12 mouse cellular contexts compared by ENCODE assay signal in the genomic region with DNA sequence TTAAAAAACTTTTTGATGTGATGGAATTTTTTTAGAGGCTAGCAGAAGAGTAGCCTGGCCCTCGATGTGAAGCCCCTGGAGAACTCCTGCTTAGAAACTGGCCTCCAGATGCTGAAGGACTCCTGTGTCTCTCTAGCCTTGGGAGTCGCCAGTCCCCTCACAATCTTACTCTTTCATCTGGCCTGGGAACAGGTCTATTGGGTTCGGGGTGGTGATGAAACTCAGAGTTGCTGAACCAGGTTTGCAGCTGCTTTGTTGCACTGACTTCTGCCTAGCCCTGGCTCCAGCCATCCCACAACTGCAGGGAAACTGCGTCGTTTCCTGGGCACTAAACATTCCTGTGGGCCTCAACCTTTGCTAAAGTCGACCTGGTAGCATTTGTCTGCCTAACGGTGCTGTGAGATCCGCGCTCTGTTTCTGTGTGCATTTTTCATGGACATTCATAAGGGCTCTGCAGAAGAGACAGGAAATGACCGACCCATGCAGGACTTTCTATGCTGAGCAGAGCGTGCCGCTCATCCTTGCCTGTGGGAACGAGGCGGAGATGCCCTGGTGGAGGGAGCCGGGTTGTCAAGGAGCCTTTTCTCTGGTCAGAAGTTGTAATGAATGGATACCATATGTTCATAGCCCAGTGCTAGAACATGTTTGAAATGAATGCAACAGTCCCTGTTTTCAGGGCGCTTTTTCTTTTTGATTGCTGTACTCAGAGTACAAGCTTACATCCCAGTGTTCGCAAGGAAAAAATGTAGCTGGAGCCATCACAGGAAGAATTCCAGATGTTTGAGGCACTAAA. TPM values are rescaled to one million over a fixed set of nuclear protein-coding genes. Genes with fewer than 3 reads are reported as not detected.
DNase-seq lines count a peak whose midpoint lies in the region; ATAC-seq and TF ChIP-seq lines count a peak whose summit lies in the region.
"Had no signal": no experiment of that assay in that cellular context is flagged by ENCODE, and none has a peak within 500 bp of the region (broad histone marks: within the 10 kb centered on the region; RNA-seq: fewer than 3 reads in every experiment).

No protein-coding gene starts in this region.

- TF ChIP-seq CTCF in CH12.LX (conservative IDR thresholded peaks at IDR 0.05 in 1 of 2, IDR thresholded peaks at IDR 0.05 in 1 of 2; ENCODE audit: low read depth in 2 of 2, low read length in 2 of 2) = no peak

- no peak overlapping the region for H3K4me3 ChIP-seq in kidney, embryonic 16.5 days (ENCODE audit: low read length)
- no peak overlapping the region for H3K4me3 ChIP-seq in CH12.LX (replicated peaks in 1 of 3; ENCODE audit: low read depth in 2 of 3, low read length in 2 of 3, poor library complexity in 1 of 3)
- H3K4me3 ChIP-seq in embryonic facial prominence, embryonic 10.5 days = 0 out of 2 replicates have a peak overlapping the region, but pooled peaks have one; percentile 8
- no peak overlapping the region for H3K4me3 ChIP-seq in limb, embryonic 12.5 days (replicated peaks)

- no peaks in the 10 kb centered on the region for H3K9me3 ChIP-seq in kidney, embryonic 16.5 days (ENCODE audit: low read length)
- no peaks in the 10 kb centered on the region for H3K9me3 ChIP-seq in CH12.LX (replicated peaks; ENCODE audit: low read length)
- H3K9me3 ChIP-seq in embryonic facial prominence, embryonic 10.5 days = no peaks in the 10 kb centered on the region
- 0 out of 2 replicates have a peak, but pooled peaks cover 5% of the 10 kb centered on the region for H3K9me3 ChIP-seq in limb, embryonic 12.5 days
- H3K9me3 ChIP-seq: G1E had no signal

- in situ Hi-C loops in CH12.LX (cut with MboI; ENCODE audit: low pct_ligation_motif_present, low pct_unique_long_range_greater_than_20kb, low sequenced_read_pairs) = no loop called here

- whole genome bisulfite sequencing in kidney, embryonic 16.5 days = 41% methylated on average over 17 of the region's 17 CpGs
- 59% methylated on average over 17 of the region's 17 CpGs for WGBS in embryonic facial prominence, embryonic 10.5 days
- WGBS in limb, embryonic 12.5 days = 46% methylated on average over 17 of the region's 17 CpGs

- DNase-seq in kidney, adult 11 months = no peak
- DNase-seq in CH12.LX (ENCODE audit: extremely low read depth) = no peak
- DNase-seq in embryonic facial prominence, embryonic 10.5 days (ENCODE audit: low spot score) = no peak
- DNase-seq in urinary bladder, postnatal 4 days (ENCODE audit: low spot score in 2 of 2) = no peak
- no peak for DNase-seq in adrenal gland, adult 8-10 months
- DNase-seq: heart, postnatal 14 days; spleen, adult 18-20 months had no signal

- TF ChIP-seq POLR2A in CH12.LX (IDR thresholded peaks at IDR 0.05; ENCODE audit: low read depth, low read length) = no peak

- H3K27me3 ChIP-seq in kidney, embryonic 16.5 days (ENCODE audit: insufficient read depth, low read length) = no peaks in the 10 kb centered on the region
- H3K27me3 ChIP-seq in CH12.LX (replicated peaks) = no peaks in the 10 kb centered on the region
- H3K27me3 ChIP-seq in embryonic facial prominence, embryonic 10.5 days (replicated peaks; ENCODE audit: low read depth, poor library complexity, severe bottlenecking) = no peaks in the 10 kb centered on the region
- H3K27me3 ChIP-seq in limb, embryonic 12.5 days = no peaks in the 10 kb centered on the region

- dilution Hi-C loops in CH12.LX (cut with MboI; ENCODE audit: extremely low pct_ligation_motif_present, extremely low pct_unique_long_range_greater_than_20kb, low sequenced_read_pairs) = no loop called here

- TF ChIP-seq RAD21 in CH12.LX (IDR thresholded peaks at IDR 0.05; ENCODE audit: low read depth, low read length) = no peak

- H3K4me1 ChIP-seq in kidney, embryonic 16.5 days (ENCODE audit: insufficient read depth, low read length) = peaks cover 33% of the 10 kb centered on the region
- peaks cover 37 to 92% of the 10 kb centered on the region in 2 experiments for H3K4me1 ChIP-seq in CH12.LX (ENCODE audit: control insufficient read depth in 1 of 2, insufficient read depth in 2 of 2)
- H3K4me1 ChIP-seq in embryonic facial prominence, embryonic 10.5 days = peaks cover 64% of the 10 kb centered on the region
- H3K4me1 ChIP-seq in limb, embryonic 12.5 days (replicated peaks) = peaks cover 62% of the 10 kb centered on the region

- no peak for TF ChIP-seq EP300 in CH12.LX (IDR thresholded peaks at IDR 0.05; ENCODE audit: low read length)

- no peak for ATAC-seq in kidney, embryonic 16.5 days (ENCODE audit: low FRiP score, low TSS enrichment)
- no peak for ATAC-seq in limb, embryonic 12.5 days (ENCODE audit: insufficient number of reproducible peaks, insufficient read depth, low FRiP score, low TSS enrichment, low read depth)
- ATAC-seq in megakaryocyte-erythroid progenitor cell, adult 5-6 weeks (replicated peaks; ENCODE audit: low FRiP score, low TSS enrichment, poor library complexity, severe bottlenecking) = no peak

- 0 out of 2 replicates have a peak overlapping the region, but pooled peaks have one; percentile 3 for H3K4me2 ChIP-seq in kidney, embryonic 16.5 days (replicated peaks; ENCODE audit: low read depth, low read length)
- H3K4me2 ChIP-seq in CH12.LX (ENCODE audit: insufficient read depth, low read depth, poor library complexity, severe bottlenecking) = peak overlapping the region; percentile 69
- H3K4me2 ChIP-seq in limb, embryonic 12.5 days = peak overlapping the region; percentile 17

- peaks cover 98% of the 10 kb centered on the region for H3K79me2 ChIP-seq in CH12.LX (replicated peaks; ENCODE audit: control insufficient read depth, extremely low read depth, insufficient read depth, poor library complexity, severe bottlenecking)

- H3K27ac ChIP-seq in kidney, embryonic 16.5 days (ENCODE audit: low read length) = peak overlapping the region; percentile 65
- peak overlapping the region; percentile 32; the same call in 1 of the 2 replicates for H3K27ac ChIP-seq in CH12.LX (ENCODE audit: insufficient read depth, low read depth)
- peak overlapping the region; percentile 54 for H3K27ac ChIP-seq in embryonic facial prominence, embryonic 10.5 days (replicated peaks)
- peak overlapping the region; percentile 82 for H3K27ac ChIP-seq in limb, embryonic 12.5 days

- no peaks in the 10 kb centered on the region for H3K36me3 ChIP-seq in kidney, embryonic 16.5 days (ENCODE audit: insufficient read depth, low read length)
- peaks cover 2 to 47% of the 10 kb centered on the region in 2 experiments for H3K36me3 ChIP-seq in CH12.LX (replicated peaks in 1 of 2; ENCODE audit: control insufficient read depth in 1 of 2, insufficient read depth in 1 of 2, low read length in 1 of 2)
- H3K36me3 ChIP-seq in embryonic facial prominence, embryonic 10.5 days (replicated peaks) = peaks cover 44% of the 10 kb centered on the region
- H3K36me3 ChIP-seq in limb, embryonic 12.5 days = peaks cover 17% of the 10 kb centered on the region; the same call in 1 of the 2 replicates

- H3K9ac ChIP-seq in kidney, embryonic 16.5 days (replicated peaks; ENCODE audit: low read length) = peak overlapping the region; percentile 40
- peak overlapping the region; percentile 46 for H3K9ac ChIP-seq in CH12.LX (ENCODE audit: insufficient read depth, low read depth)
- no peak overlapping the region for H3K9ac ChIP-seq in limb, embryonic 12.5 days (replicated peaks)

TF ChIP-seq in CH12.LX, 34 proteins besides CTCF, POLR2A, EP300 and RAD21:
- no peak for TF ChIP-seq MXI1 (IDR thresholded peaks at IDR 0.05; ENCODE audit: low read depth, low read length)
- 0 out of 2 replicates have a peak, but pooled peaks have one; percentile 56 for TF ChIP-seq UBTF (IDR thresholded peaks at IDR 0.05; ENCODE audit: low read depth, low read length)
- TF ChIP-seq NELFE (IDR thresholded peaks at IDR 0.05; ENCODE audit: low read depth, low read length) = no peak
- no peak for TF ChIP-seq SIN3A (IDR thresholded peaks at IDR 0.05; ENCODE audit: low read length)

RNA-seq across cellular contexts. Expression of a gene that starts 11.5 kb away (rescaled TPM):
- 134 and 144 TPM in 2 replicates for polyA plus RNA-seq in kidney, embryonic 16.5 days (2015; fragmentation: Nextera tagmentation; extraction: Ambion mirVana)
- total RNA-seq in CH12.LX (2012; rRNA removed) = 130 and 159 TPM in 2 replicates
- 77.6 and 94.3 TPM in 2 replicates for total RNA-seq in CH12.LX (2014; rRNA removed)
- 214 and 253 TPM in 2 replicates for polyA plus RNA-seq in CH12.LX (2012; ENCODE audit: insufficient read length, low read depth)
- 172 and 192 TPM in 2 replicates for polyA plus RNA-seq in embryonic facial prominence, embryonic 10.5 days (2016; fragmentation: Nextera tagmentation; extraction: Ambion mirVana)
- 186 and 188 TPM in 2 replicates for polyA plus RNA-seq in limb, embryonic 12.5 days (2016; fragmentation: Nextera tagmentation; extraction: Ambion mirVana)
- total RNA-seq in megakaryocyte-erythroid progenitor cell, adult 5-6 weeks (2014; fragmentation: Nextera tagmentation) = 41.0 and 43.3 TPM in 2 replicates
- 24.7 and 26.0 TPM in 2 replicates for total RNA-seq in megakaryocyte-erythroid progenitor cell, adult 5-6 weeks (2017)
- 100 to 1,000 TPM in 2 of 4 experiments, 10 to 100 TPM in 2; 83.2 to 144 (median 107) TPM for total RNA-seq in adrenal gland, adult 8-10 months (2022)

RNA-seq across cellular contexts. Expression of a gene that starts 30.7 kb away (rescaled TPM):
- polyA plus RNA-seq in kidney, embryonic 16.5 days (2015; fragmentation: Nextera tagmentation; extraction: Ambion mirVana) = 17.3 and 19.5 TPM in 2 replicates
- total RNA-seq in CH12.LX (2012; rRNA removed) (37.1 and 48.8 TPM in 2 replicates), CH12.LX (2014; rRNA removed) (35.1 and 35.7 TPM in 2 replicates)
- polyA plus RNA-seq in CH12.LX (2012; ENCODE audit: insufficient read length, low read depth) = 42.9 and 43.6 TPM in 2 replicates
- polyA plus RNA-seq in embryonic facial prominence, embryonic 10.5 days (2016; fragmentation: Nextera tagmentation; extraction: Ambion mirVana) = 23.4 and 24.2 TPM in 2 replicates
- 23.4 and 26.6 TPM in 2 replicates for polyA plus RNA-seq in limb, embryonic 12.5 days (2016; fragmentation: Nextera tagmentation; extraction: Ambion mirVana)
- 14.3 and 17.4 TPM in 2 replicates for total RNA-seq in megakaryocyte-erythroid progenitor cell, adult 5-6 weeks (2014; fragmentation: Nextera tagmentation)
- total RNA-seq in megakaryocyte-erythroid progenitor cell, adult 5-6 weeks (2017) = 11.8 and 17.4 TPM in 2 replicates
- total RNA-seq in adrenal gland, adult 8-10 months (2022) = 10 to 100 TPM in 3 of 4 experiments, 1 to 10 TPM in 1; 8.9 to 13.7 (median 12.5) TPM

RNA-seq across cellular contexts. Expression of a gene that starts 54.2 kb away (rescaled TPM):
- polyA plus RNA-seq in kidney, embryonic 16.5 days (2015; fragmentation: Nextera tagmentation; extraction: Ambion mirVana) = 0.41 and 0.62 TPM in 2 replicates
- total RNA-seq in CH12.LX (2012; rRNA removed) (152 and 159 TPM in 2 replicates), CH12.LX (2014; rRNA removed) (94.6 and 103 TPM in 2 replicates)
- 64.2 and 83.4 TPM in 2 replicates for polyA plus RNA-seq in CH12.LX (2012; ENCODE audit: insufficient read length, low read depth)
- polyA plus RNA-seq in embryonic facial prominence, embryonic 10.5 days (2016; fragmentation: Nextera tagmentation; extraction: Ambion mirVana) = 0.35 and 0.38 TPM in 2 replicates
- 0.10 and 0.23 TPM in 2 replicates for polyA plus RNA-seq in limb, embryonic 12.5 days (2016; fragmentation: Nextera tagmentation; extraction: Ambion mirVana)
- total RNA-seq in megakaryocyte-erythroid progenitor cell, adult 5-6 weeks (2014; fragmentation: Nextera tagmentation) = not detected in 2 replicates
- not detected in 2 replicates for total RNA-seq in megakaryocyte-erythroid progenitor cell, adult 5-6 weeks (2017)
- total RNA-seq in adrenal gland, adult 8-10 months (2022) = under 1 TPM in 3 of 4 experiments, not detected in 1; 0.14 to 0.24 (median 0.17) TPM
- total RNA-seq: gastrocnemius, adult 18-20 months had no signal
- polyA plus RNA-seq: G1E had no signal

Comparison
In these comparisons a context has a peak if more than half of its experiments do, and no peak if none do; other contexts are left out.
1. H3K27ac ChIP-seq: peak in every context shown above with its lines; median percentile 82 in limb, embryonic 12.5 days; 65 in kidney, embryonic 16.5 days; 54 in embryonic facial prominence, embryonic 10.5 days; 32 in CH12.LX.
2. H3K4me2 ChIP-seq: peak in every context shown above with its lines; median percentile 69 in CH12.LX; 17 in limb, embryonic 12.5 days; 3 in kidney, embryonic 16.5 days.
3. RNA of a gene that starts 54.2 kb away (polyA plus RNA-seq): 64.2 to 83.4 TPM in CH12.LX; 0.41 to 0.62 TPM in kidney, embryonic 16.5 days, 0.35 to 0.38 TPM in embryonic facial prominence, embryonic 10.5 days and 0.10 to 0.23 TPM in limb, embryonic 12.5 days; every median in the first group is over 10 times any median in the second.